Mouse (Mus musculus): Measurements from ENCODE around the gene Pde4b. TPM values are rescaled to one million over a fixed set of nuclear protein-coding genes. Genes with fewer than 3 reads are reported as not detected.

The Pde4b gene
- total RNA-seq, 2 experiments from 2014 or later = 101 to 102 TPM

DNA sequence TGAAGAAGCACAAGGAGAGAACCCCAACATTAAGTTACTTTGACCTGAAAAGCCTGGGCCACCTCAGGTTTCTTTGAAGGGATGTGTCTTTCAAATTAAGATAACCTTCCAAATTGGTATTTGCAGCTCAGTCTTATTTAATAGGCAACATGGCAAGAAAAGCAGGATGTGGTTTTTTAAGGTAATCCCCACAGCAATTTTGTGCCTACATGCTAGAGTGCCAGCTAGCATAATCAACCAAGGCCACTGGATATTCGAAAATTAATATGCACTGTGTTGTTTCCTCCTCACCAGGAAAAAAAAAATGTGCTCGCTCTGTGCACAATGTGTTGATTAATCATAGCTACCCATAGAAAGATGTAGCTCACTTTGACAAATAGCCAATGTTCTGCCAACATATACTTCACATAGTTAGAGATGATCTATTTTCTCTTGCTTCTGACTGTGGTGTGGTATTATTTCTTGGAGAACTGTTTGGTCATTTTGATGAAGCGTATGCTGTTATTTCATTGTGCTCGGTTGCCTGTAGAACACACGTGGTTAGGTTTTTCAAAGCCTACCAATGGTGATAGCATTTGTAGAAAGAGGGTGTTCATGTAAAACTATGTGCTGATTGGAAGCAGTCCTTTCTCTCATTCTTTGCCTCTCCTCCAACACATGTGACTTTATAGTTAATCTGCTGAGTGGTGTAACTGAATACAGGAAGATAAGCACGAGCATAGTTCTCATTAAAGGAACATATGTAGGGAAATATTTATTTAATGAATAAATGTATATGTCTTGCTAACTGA lies 169.0 kb downstream of the Pde4b start:
- intact Hi-C loops (cut with DNase I) = no loop called here
- no peak for DNase-seq (ENCODE audit: low spot score in 2 of 2)

DNA sequence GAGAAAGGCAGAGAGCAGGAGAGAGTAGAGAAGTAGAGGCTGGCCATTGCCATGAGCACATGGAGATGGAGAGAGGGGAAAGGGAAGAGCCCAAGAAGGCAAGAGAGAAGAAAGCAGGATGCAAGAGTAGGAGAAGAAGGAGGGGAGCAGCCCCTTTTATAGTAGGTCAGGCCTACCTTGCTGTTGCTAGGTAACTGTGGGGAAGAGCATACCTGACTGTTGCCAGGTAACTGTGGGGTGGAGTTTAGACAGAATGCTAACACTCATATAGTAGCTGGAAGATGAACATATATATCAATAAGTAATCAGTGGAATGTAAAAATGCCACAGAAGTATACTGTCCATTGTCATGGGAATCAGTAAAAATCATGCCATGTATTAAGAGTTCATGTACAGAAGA lies 172.9 kb downstream of the Pde4b start:
- DNase-seq (ENCODE audit: low spot score in 2 of 2) = no peak
- intact Hi-C loops (cut with DNase I) = no loop called here

DNA sequence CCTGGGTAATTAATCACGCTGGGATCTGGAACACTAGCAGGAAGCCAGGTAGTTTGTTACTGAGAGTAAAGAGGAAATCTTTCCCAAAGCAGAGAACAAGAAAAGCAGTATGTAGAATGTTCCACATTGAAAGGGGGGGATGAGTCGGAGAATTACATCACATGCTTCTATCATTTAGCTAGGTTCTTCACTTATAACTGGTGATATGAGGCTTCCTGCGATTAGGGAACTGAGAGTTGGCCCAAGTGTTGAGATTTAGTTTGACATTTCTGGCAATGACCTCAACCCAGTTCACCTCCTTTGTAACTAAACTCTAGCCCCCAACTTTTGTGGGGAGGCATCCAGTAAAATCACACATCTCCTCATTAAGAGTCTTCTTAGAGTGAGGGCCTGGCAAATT lies 185.0 kb downstream of the Pde4b start:
- DNase-seq (ENCODE audit: low spot score in 2 of 2) = no peak
- intact Hi-C loops (cut with DNase I) = no loop called here

DNA sequence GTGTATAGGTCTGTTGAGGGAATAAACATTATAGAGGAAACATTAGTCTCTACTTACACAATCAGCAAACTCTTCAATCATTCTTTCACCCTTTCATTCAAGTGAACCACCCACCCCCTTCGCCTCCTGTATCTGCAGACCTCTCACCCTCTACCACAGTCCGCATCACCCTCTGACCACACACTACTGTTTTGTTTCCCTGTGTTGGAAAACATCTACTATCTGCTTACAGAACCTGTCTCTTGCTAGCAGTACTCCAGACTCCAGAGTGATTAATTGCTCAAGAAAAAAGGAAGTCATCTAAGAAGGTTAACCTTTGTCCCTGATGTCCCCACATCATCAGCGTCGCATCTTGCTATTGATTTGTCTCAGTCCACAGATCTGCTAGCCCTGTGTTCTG lies 185.4 kb downstream of the Pde4b start:
- DNase-seq (ENCODE audit: low spot score in 2 of 2) = no peak
- intact Hi-C loops (cut with DNase I) = no loop called here

DNA sequence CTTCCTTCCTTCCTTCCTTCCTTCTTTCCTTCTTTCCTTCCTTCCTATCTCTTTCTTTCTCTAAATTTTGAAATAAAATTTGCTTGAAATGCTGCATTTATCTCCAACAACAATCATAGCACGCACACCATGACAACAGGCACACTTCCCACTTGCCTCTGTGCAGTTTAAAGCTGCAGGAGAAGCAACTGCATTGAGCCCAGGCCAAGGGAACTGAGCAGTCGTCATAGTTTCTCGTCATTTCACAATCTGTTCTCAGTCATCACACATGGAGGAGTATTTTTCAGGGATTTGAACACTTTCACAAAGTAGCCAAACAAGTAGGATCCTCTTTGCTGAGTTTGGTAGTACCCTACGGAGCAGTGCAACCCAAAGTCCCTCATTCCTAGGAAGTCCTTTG lies 188.4 kb downstream of the Pde4b start:
- DNase-seq (ENCODE audit: low spot score in 2 of 2) = peak; percentile 42 to 64
- intact Hi-C loops (cut with DNase I) = no loop called here

DNA sequence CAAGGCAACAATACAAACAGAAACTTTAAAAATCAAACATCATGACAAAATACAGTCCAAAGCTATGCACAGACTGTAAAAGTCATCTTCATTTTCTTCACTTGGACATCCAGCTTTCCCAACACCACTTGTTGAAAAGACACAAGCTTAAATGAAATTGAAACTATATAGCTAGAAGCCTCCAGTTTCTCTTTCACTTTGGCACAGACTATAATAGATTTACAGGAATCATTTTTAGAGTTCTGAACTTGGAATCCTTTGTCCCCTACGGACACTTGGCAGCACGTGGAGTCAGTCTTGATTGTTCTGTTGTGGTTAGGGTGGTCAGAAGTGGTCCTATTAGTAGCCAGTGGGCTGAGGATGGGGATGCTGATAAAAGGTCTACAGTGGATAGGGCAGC lies 191.6 kb downstream of the Pde4b start:
- no peak for DNase-seq (ENCODE audit: low spot score in 2 of 2)
- intact Hi-C loops (cut with DNase I) = no loop called here

DNA sequence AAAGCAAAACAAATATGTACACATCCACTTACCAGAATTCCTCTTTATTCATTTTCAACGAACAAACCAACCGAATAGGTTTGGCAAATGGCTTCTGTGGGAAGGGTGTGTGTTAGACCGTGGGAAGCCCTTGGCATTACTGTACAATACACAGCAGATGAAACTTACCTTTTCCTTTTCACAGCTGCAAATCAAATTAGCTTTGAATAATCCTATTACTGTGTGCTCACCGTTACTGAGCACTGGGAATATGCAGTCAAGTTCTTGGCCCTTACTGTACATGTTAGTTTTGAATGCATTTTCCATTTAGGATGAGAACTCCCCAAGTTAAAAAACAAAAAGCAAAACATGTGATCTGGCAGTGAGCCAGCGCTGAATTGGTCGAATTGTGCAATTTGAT lies 199.8 kb downstream of the Pde4b start:
- no peak for DNase-seq (ENCODE audit: low spot score in 2 of 2)
- intact Hi-C loops (cut with DNase I) = no loop called here

DNA sequence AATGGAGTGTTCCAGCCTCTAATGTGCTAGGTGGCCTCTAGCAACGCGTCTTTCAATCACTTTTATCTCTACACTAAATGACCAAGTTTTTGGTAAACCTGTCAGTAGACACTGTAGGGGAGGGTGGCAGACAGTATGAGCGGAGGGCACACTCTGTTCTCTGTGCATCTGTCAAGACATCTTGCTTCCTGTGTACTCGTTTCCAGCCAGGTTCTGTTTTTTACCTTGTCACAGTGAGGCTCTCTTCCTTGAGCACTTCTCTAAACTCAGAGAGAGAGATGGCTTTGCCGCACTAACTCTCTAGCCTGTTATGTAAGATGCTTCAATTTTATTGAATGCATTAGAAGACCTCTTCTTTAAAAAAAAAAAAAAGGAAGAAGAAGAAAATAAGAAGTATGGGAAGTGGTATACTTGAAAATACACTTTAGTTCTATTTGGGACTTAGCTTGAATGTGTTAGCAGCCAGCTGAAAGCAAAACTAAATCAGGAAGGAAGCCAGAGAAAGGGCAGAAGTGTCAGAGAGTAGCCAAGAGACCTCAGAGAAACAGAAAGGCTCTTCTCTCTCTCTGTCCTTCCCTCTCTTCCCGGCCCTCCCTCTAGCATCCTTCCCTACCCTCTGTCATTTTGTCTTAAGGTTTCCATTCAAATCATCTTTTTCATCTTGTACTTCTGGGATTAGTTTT lies 202.8 kb downstream of the Pde4b start:
- DNase-seq (ENCODE audit: low spot score in 2 of 2) = peak in 1 of 2 experiments; percentile 6
- intact Hi-C loops (cut with DNase I) = no loop called here

DNA sequence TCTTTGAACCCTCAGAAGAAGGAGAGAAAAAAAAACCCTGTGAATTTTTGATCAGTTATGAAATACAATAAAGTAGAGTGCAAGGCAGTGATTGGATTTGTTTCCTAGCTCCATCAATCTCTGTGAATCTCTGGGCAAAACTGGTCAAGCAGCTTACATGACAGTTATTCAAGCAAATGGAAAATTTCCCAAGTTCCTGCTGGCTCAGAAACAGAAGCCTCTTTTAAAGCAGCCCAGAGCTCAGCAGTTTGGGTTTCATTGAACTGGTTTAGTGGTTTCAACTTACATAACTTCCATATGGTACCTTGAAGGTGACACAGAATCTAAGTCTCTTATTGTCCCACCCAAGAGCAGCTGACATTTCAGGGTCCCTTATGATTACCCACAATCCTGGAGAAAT lies 210.2 kb downstream of the Pde4b start:
- intact Hi-C loops (cut with DNase I) = no loop called here
- DNase-seq (ENCODE audit: low spot score in 2 of 2) = no peak

DNA sequence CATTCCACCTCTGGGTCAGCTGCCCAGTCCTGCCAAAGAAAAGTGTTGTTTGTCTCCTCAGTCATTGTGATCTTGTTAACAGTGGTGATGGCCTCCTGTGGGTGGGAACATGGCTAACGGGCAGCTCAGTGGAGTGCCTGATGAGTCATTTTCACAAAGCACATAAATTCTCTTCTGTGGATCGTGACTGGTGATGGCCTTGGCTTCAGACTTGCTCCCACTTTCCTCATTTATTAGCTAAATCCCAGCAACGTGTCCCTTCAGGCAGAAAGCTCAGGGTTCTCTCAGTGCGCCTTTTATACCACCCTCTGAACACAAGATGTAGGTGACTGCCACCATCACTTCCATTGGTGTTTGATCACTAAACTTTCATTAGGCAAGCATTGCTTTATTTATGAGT lies 215.2 kb downstream of the Pde4b start:
- no peak for DNase-seq (ENCODE audit: low spot score in 2 of 2)
- intact Hi-C loops (cut with DNase I) = no loop called here

DNA sequence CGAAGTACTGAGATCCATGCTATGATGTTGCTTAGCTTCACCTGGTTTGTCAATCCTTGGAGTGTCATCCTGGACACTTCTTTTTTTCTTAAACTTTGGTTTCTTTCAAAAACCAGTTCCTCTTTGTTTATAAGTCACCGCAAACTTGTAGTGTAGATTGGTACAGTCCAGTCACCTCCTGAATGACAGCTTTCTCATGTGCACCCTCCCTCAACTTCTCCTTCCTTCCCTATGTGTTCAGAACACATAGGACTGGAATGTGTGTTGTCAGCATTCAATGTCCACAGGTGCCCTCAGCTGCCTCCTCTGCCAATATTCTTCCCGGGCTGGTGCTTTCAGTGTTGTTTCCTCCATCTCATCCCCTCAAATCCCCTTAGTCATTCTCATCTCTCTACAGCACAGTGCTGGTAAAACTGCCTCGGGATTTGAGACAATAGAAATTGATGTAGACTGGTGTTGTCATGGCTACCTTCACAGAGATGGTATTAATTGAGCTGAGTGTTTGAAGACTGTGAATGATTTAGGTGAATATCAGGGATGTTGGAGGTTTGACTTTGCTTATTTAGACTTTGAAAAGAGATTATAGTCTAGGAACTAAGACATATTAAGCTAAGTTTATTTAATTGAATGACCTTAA lies 220.4 kb downstream of the Pde4b start:
- intact Hi-C loops (cut with DNase I) = no loop called here

DNA sequence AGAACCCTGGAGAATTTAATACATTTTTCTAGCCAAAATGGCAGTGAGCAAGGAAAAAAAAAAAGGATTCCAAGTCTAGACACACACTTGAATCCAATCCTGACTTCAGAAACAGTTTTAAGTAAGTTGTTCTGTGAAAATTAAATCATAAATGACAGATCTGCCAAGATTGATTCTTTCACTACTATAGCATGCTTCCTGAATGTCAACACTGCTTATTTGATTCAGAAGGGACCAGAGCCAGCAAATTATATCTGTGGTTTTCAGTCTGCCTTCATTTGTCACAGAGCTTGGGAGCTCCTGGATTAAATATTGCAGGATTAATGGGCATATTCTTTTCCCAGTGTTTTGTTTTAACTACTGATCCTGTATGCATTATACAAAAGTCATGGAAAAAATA lies 223.3 kb downstream of the Pde4b start:
- DNase-seq (ENCODE audit: low spot score in 2 of 2) = no peak
- intact Hi-C loops (cut with DNase I) = no loop called here

More for the DNA sequence above, 220.4 kb downstream of the Pde4b start:
- no peak for DNase-seq (ENCODE audit: low spot score in 2 of 2)

DNA sequence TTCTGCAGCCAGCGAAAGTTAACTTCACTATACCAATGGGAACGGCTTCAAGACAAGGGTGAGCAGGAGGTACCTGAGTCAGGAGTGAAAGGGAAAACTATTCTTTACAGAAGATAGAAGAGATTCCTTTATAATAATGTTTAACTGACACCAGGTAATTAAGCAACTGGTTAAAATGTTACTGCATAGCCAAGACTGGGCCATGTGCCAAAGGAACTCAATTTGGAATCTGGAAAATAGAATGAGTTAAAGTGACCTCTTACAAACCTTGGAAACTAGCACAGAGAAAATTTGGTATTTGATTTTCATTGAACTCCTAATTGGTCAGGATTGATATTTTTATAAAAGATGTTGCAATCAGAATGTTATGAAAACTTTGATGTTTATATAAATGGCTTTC lies 228.7 kb downstream of the Pde4b start:
- no peak for DNase-seq (ENCODE audit: low spot score in 2 of 2)
- intact Hi-C loops (cut with DNase I) = loop anchor here (5.0 kb wide), 1 partner anchor 89 kb away; no protein-coding TSS in a partner anchor

DNA sequence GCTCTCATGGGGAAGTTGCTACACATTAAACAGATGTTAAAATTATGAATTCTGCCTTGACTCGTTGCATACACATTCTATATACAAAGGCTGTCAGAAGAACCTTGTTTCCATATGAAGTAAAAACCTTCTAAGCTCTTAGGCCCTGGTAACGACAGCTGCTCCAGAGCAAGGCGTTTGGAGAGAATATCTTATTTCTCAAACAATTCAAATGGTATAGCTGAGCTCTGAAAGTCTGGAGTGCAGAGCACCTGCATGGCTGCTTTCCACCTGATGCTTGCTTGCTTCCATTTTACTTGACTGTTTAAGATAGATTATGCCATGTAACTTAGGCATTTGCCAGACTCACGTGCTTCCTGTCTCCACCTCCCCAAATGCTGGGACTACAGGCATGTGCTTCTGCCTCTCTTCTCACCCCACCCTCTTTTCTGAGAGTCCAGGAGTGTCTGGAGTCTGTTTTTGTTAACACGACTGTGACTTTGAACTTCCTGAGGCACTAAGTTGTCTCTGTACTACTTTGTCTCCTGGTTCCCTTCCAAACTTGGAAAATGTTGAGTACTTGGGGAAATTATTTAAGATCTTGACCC lies 229.4 kb downstream of the Pde4b start:
- DNase-seq (ENCODE audit: low spot score in 2 of 2) = no peak
- intact Hi-C loops (cut with DNase I) = loop anchor here (5.0 kb wide), 1 partner anchor 89 kb away; no protein-coding TSS in a partner anchor

DNA sequence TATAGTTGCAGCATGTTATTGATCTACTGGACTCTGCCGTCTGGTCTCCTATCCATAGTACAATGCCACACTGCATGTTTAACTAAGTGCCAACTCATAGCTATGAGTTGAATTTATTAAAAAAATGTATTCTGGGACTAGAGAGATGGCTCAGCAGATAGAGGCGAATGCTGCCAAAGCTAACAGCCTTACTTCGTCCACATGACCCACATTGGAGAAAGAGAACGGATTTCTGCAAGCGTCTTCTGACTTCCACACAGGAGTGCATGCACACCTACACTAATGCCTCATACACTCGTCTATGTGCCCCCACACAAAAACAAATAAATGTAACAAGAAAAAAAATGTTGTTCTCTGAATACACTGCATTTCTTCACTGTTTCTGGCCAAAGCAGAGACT lies 231.3 kb downstream of the Pde4b start:
- intact Hi-C loops (cut with DNase I) = loop anchor here (5.0 kb wide), 1 partner anchor 91 kb away; no protein-coding TSS in a partner anchor
- peak in 1 of 2 experiments; percentile 26 for DNase-seq (ENCODE audit: low spot score in 2 of 2)

DNA sequence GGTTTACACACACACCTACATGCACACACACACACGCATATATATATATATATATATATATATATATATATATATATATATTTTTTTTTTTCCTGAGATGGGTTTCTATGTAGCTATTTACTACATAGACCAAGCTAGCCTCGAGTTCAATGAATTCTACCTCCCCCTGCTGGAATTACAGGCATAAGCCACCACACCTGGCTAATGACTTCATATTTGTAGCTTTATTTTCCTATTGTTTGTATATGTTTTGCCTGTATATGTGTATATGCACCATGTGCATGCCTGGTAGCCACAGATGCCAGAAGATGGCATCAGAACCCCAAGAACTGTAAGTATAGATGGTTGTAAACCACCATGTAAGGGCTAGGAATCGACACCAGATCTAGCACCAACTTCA lies 234.0 kb downstream of the Pde4b start:
- intact Hi-C loops (cut with DNase I) = no loop called here
- no peak for DNase-seq (ENCODE audit: low spot score in 2 of 2)

DNA sequence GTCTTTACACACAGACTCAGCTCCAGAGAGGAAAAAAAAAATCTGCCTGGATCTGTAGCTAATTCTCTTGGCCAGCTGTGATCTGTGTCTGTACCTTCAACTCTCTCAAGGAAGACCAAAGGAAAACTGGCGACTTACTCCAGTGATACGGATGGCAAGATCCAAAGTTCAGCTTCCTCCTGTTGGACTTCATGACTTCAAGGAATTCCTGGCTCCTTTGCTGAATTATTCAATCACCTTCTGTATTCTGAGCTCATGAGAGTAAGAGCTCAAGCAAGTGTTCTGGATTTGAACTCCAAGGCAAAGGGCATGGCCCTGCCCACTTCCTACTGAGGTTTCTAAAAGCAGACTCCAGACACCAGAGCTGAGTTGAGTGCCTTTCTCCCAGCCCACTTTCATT lies 245.0 kb downstream of the Pde4b start:
- DNase-seq (ENCODE audit: low spot score in 2 of 2) = no peak
- intact Hi-C loops (cut with DNase I) = no loop called here

DNA sequence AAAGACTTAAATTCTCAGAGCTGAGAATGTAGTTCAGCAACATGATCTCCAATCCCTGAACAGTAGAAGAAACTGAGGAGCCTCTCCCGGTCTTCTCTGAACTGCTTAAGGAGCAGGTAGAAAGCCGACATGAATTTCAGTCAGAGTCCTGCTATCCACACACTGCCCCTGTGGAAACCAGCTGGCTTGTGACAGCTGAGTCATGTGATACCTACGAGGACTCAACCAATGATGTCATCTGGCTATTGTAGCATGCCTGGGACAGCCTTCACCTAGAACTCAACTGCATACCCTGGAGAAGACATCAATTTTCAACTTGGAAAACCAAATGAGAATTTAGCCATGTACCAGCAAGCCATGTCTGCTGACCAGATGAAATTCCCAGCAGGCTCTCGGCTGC lies 245.5 kb downstream of the Pde4b start:
- intact Hi-C loops (cut with DNase I) = no loop called here
- no peak for DNase-seq (ENCODE audit: low spot score in 2 of 2)

DNA sequence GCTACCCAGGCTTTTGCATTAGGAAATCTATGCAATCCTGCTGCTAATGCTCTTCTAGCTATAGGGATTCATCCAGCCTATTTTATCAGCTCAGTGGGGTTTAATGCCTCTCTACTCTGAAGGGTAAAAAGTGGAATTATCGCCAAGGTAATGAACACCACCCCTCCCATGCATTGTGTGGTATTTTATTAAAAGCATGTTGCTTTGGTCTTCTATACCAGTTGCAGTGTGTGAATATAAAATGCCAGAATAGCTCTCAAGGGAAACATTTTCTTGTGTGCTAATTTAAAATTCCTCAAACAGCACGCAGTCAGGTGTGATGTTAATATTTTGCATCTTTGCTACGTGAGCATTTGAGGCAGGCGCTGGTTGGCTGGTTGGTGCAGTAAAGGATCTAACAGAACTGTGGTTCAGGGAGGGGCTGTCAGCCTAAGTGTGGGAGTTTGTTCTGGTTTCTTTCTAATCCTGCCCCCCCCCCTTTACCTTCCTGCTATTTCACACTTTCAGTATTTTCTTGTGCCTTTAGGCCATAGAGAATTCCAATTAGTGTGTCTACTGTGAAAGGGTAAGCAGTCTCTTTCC lies 259.7 kb downstream of the Pde4b start:
- intact Hi-C loops (cut with DNase I) = no loop called here
- DNase-seq (ENCODE audit: low spot score in 2 of 2) = no peak

Data from left cerebral cortex, postnatal 14 days (tissue).